Mouse (Mus musculus) myocyte (in vitro differentiated cells): ENCODE data around the gene Insc.

Experiments used
- CEBPB ChIP-seq: IDR thresholded peaks from 2 replicates; pipeline ENCODE4 v1.6.1; 2011; ENCODE audit warnings: mild to moderate bottlenecking, moderate library complexity; ENCODE audit not compliant: poor library complexity, insufficient read depth, severe bottlenecking
- E2F4 ChIP-seq: IDR thresholded peaks from one replicate; pipeline ENCODE4 v1.6.1; 2011; ENCODE audit warnings: mild to moderate bottlenecking, control low read depth, moderate library complexity; ENCODE audit not compliant: insufficient read depth
- MAX ChIP-seq: IDR thresholded peaks from one replicate; pipeline ENCODE4 v1.6.1; 2011; ENCODE audit warnings: low read depth, mild to moderate bottlenecking, control low read depth
- MYOD1 ChIP-seq, 3 experiments: IDR thresholded peaks; one replicate each; pipeline ENCODE4 v1.6.1; 2011; ENCODE audit warnings: control low read depth in 2 of 3, low read depth in 2 of 3, mild to moderate bottlenecking in 2 of 3, moderate library complexity in 1 of 3; ENCODE audit not compliant: insufficient read length in 2 of 3, control insufficient read depth in 1 of 3
- MYOG ChIP-seq, 3 experiments: IDR thresholded peaks; one replicate each; pipeline ENCODE4 v1.6.1; 2011; ENCODE audit warnings: control low read depth in 2 of 3, low read depth in 2 of 3, mild to moderate bottlenecking in 2 of 3; ENCODE audit not compliant: insufficient read length in 2 of 3, control insufficient read depth in 1 of 3, insufficient read depth in 1 of 3
- POLR2A ChIP-seq: IDR thresholded peaks from one replicate; pipeline ENCODE4 v1.6.1; 2011; ENCODE audit warnings: low read depth, mild to moderate bottlenecking, control low read depth, moderate library complexity; ENCODE audit not compliant: insufficient read length
- POLR2AphosphoS2 ChIP-seq: IDR thresholded peaks from one replicate; pipeline ENCODE4 v1.6.1; 2011; ENCODE audit warnings: low read depth, control low read depth; ENCODE audit not compliant: insufficient read length
- REST ChIP-seq: IDR thresholded peaks from one replicate; pipeline ENCODE4 v1.6.1; 2011; ENCODE audit warnings: mild to moderate bottlenecking, control low read depth, moderate library complexity; ENCODE audit not compliant: insufficient read depth, insufficient read length
- SRF ChIP-seq: IDR thresholded peaks from one replicate; pipeline ENCODE4 v1.6.1; 2011; ENCODE audit warnings: low read depth; ENCODE audit not compliant: control insufficient read depth, insufficient read length
- TCF12 ChIP-seq: IDR thresholded peaks from one replicate; pipeline ENCODE4 v1.6.1; 2011; ENCODE audit warnings: mild to moderate bottlenecking, control low read depth; ENCODE audit not compliant: poor library complexity, insufficient read depth, severe bottlenecking
- TCF3 ChIP-seq: IDR thresholded peaks from one replicate; pipeline ENCODE4 v1.6.1; 2011; ENCODE audit warnings: low read depth, control low read depth; ENCODE audit not compliant: insufficient read length
- USF1 ChIP-seq: IDR thresholded peaks from one replicate; pipeline ENCODE4 v1.6.1; 2011; ENCODE audit warnings: low read depth, mild to moderate bottlenecking, control low read depth, moderate library complexity

DNA sequence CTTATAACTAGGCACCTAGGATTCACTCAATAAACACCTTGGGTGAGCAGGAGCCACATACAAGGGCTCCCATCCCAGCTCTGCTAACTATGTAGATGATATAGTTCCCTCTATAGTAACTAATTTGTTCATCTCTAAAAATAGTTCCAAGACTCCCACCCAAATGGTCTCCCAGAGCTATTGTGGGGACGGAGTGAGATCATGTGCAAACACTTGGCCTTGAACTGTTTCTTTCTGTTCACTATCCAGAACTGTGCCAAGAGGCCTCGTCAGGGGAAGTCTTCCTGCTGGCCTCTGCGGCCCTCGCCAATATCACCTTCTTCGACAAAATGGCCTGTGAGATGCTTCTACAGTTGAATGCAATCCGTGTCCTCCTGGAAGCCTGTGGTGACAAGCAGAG, 91.0 kb downstream of the Insc start:
- TF ChIP-seq POLR2A: no peak
- no peak for TF ChIP-seq CEBPB
- no peak for TF ChIP-seq TCF12
- TF ChIP-seq MYOD1 (IDR thresholded peaks at IDR 0.05; ENCODE audit: control insufficient read depth in 1 of 3, insufficient read length in 2 of 3, low read depth in 2 of 3): no peak
- TF ChIP-seq USF1: no peak
- TF ChIP-seq SRF: no peak
- no peak for TF ChIP-seq REST
- no peak for TF ChIP-seq MAX
- TF ChIP-seq E2F4: no peak
- TF ChIP-seq MYOG (IDR thresholded peaks at IDR 0.05; ENCODE audit: control insufficient read depth in 1 of 3, insufficient read depth in 1 of 3, insufficient read length in 2 of 3, low read depth in 2 of 3): no peak
- TF ChIP-seq POLR2AphosphoS2: no peak
- TF ChIP-seq TCF3: no peak
